Mouse (Mus musculus): ENCODE data around the gene Ccr10. TPM values are rescaled to one million over a fixed set of nuclear protein-coding genes. Genes with fewer than 3 reads are reported as not detected.
A peak's percentile ranks its signal among the peaks of the same experiment; 100 is the strongest.

Gene Ccr10
- total RNA-seq, 2 experiments from 2014 or later, result not detected

GRCm38 (mm10) chr11:101189495-101190180, 14.4 kb upstream of the Ccr10 start:
- ATAC-seq (replicated peaks; ENCODE audit: poor library complexity, severe bottlenecking), result no peak

GRCm38 (mm10) chr11:101188166-101188805, 13.0 kb upstream of the Ccr10 start:
- no peak for ATAC-seq (replicated peaks; ENCODE audit: poor library complexity, severe bottlenecking)

- ATAC-seq (replicated peaks; ENCODE audit: poor library complexity, severe bottlenecking), result no peak
Observed at GRCm38 (mm10) chr11:101187541-101187940, 12.3 kb upstream of the Ccr10 start.

GRCm38 (mm10) chr11:101186526-101187247, 11.4 kb upstream of the Ccr10 start:
- no peak for ATAC-seq (replicated peaks; ENCODE audit: poor library complexity, severe bottlenecking)

- ATAC-seq (replicated peaks; ENCODE audit: poor library complexity, severe bottlenecking), result no peak
Observed at GRCm38 (mm10) chr11:101185441-101185840, 10.2 kb upstream of the Ccr10 start.

- ATAC-seq (replicated peaks; ENCODE audit: poor library complexity, severe bottlenecking), result no peak
Observed at GRCm38 (mm10) chr11:101184984-101185383, 9.7 kb upstream of the Ccr10 start.

- no peak for ATAC-seq (replicated peaks; ENCODE audit: poor library complexity, severe bottlenecking)
Observed at GRCm38 (mm10) chr11:101182771-101183517, 7.7 kb upstream of the Ccr10 start.

GRCm38 (mm10) chr11:101181961-101182360, 6.7 kb upstream of the Ccr10 start:
- ATAC-seq (replicated peaks; ENCODE audit: poor library complexity, severe bottlenecking), result no peak

GRCm38 (mm10) chr11:101180846-101181740, 5.8 kb upstream of the Ccr10 start:
- peak; percentile 46 for ATAC-seq (replicated peaks; ENCODE audit: poor library complexity, severe bottlenecking)

GRCm38 (mm10) chr11:101180261-101180660, 5.0 kb upstream of the Ccr10 start:
- no peak for ATAC-seq (replicated peaks; ENCODE audit: poor library complexity, severe bottlenecking)

- ATAC-seq (replicated peaks; ENCODE audit: poor library complexity, severe bottlenecking), result no peak
Observed at GRCm38 (mm10) chr11:101179306-101179705, 4.1 kb upstream of the Ccr10 start.

- no peak for ATAC-seq (replicated peaks; ENCODE audit: poor library complexity, severe bottlenecking)
Observed at GRCm38 (mm10) chr11:101178061-101179058, 3.1 kb upstream of the Ccr10 start.

GRCm38 (mm10) chr11:101176933-101177773, 1.9 kb upstream of the Ccr10 start:
- ATAC-seq (replicated peaks; ENCODE audit: poor library complexity, severe bottlenecking), result peak; percentile 7; the same call in 1 of the 2 replicates

- ATAC-seq (replicated peaks; ENCODE audit: poor library complexity, severe bottlenecking), result no peak
Observed at GRCm38 (mm10) chr11:101176117-101176691, 961 bp upstream of the Ccr10 start.

- peak; percentile 26 for ATAC-seq (replicated peaks; ENCODE audit: poor library complexity, severe bottlenecking)
Observed at GRCm38 (mm10) chr11:101175636-101176116, 433 bp upstream of the Ccr10 start.

GRCm38 (mm10) chr11:101174389-101174745, 876 bp downstream of the Ccr10 start:
- no peak for ATAC-seq (replicated peaks; ENCODE audit: poor library complexity, severe bottlenecking)
